Mouse (Mus musculus) kidney, postnatal 25 days (tissue): ENCODE measurements around the gene Tnfrsf8.
"Not testable (repeated sequence)": the region's sequence is repeated elsewhere in the genome, so short reads cannot be mapped to it uniquely, and the experiment has no call there.

Source experiments
- DNase-seq, 2 experiments: peaks; one replicate each; pipeline ENCODE4 v3.0.0; 2021; ENCODE audit warnings: mixed read lengths in 2 of 2

Tnfrsf8 gene

GRCm38 (mm10) chr4:145314836-145315467 is at the start of gene Tnfrsf8:
Tnfrsf8 (minus strand) TSS chr4:145315164.
- DNase-seq: no peak

- not testable (repeated sequence) for DNase-seq
Observed at GRCm38 (mm10) chr4:145361635-145362034, 46.7 kb upstream of the Tnfrsf8 start.

DNA sequence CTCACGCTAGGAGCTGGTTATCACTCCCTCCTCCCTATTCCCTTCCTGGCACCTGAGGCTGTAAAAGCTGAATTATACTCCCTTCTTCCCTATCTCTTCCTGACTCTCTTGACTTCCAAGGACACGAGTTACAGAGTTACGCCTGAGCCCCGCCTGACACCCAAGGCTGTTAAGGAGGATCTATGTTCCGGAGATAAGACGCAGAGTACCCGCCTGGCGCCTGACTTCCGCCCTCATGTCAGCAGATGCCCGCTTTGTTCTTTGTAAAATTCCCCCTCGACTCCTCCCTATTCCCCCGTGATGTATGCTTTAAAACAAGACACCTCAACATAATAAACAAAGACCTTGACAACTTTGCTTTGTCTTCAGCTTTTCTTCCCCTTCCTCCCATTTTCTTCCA is 46.1 kb upstream of the Tnfrsf8 start:
- no peak for DNase-seq

DNA sequence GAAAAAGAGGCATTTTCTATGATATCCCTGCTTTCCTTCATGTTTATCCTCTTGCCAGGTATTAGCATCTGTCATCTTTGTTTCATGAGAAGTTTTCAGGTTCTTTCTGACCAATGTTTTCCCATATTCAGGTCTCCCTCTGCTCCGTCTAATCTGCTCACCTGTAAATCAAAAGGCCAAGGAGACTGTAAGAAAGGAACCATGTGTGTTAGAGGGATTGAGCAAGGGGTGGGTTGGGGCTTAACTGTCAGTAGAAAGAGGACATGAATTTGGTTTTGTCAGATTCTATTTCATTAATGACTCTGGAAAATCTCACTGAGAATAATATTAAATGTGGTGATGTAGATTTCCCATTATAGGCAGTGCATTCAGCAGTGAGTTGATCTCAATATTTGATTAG is 45.6 kb upstream of the Tnfrsf8 start:
- DNase-seq: no peak

- no peak for DNase-seq
Observed at GRCm38 (mm10) chr4:145356234-145356633, 41.3 kb upstream of the Tnfrsf8 start.

GRCm38 (mm10) chr4:145353855-145354254 is 38.9 kb upstream of the Tnfrsf8 start:
- no peak for DNase-seq

DNA sequence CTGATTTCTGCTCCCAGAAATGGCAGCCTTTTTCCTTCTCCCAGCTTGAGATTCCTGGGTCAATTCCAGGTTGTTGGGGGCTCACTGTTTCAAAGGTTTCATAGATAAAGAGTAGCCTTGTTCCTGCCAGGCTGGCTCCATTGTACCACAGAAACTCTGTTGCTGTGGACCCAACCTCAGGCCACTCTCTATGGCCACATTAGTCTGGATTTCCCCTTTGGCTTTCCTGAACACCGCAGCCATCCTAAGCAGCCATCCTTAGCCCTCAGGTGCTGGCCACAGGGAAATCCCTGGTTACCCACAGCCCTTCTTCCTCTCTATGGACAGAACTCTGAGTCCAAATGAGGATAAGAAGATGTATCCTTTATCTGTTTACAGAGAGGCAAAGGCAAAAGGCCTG is 30.0 kb upstream of the Tnfrsf8 start:
- DNase-seq: no peak

- no peak for DNase-seq
Observed at GRCm38 (mm10) chr4:145341879-145342809, 27.2 kb upstream of the Tnfrsf8 start.

- no peak for DNase-seq
Observed at GRCm38 (mm10) chr4:145337906-145338858, 23.2 kb upstream of the Tnfrsf8 start.

DNA sequence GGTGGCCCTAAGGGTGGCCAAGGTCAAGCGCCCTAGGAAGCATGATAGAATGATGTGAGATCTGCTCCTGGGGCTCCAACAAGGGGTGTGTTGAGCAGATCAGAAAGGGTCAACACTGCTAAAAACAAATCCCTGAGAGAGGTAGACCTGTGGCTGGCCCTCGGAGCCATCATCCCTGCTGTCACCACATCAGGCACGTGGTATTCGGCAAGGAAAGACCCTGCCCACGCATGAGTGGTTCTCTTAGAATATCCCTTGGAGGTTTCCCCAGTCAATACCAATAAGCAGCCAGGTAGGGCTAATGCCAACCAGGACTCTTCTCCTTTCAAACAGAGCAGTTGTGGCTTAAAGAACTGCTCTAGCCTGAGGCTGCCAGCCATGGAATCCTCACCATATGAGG is 21.6 kb upstream of the Tnfrsf8 start:
- DNase-seq: no peak

DNA sequence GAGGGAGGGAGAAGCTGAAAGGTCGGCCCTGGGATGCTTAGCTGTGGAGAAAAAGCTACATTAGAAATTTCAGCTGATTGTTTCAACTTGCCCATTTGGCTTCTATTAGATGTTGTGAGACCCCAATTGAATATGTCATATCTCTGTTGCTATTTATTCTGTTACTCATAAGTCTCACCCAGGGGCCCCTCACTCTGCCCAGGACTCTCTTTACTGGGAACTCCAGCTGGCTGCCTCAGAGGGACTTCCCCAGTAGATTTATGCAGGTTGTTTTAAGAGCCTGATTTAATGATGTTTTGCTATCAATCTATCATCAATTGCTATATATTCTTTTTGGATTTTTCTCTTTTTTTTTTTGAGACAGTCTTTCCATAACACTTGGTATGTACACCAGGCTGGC is 21.1 kb upstream of the Tnfrsf8 start:
- no peak for DNase-seq

DNA sequence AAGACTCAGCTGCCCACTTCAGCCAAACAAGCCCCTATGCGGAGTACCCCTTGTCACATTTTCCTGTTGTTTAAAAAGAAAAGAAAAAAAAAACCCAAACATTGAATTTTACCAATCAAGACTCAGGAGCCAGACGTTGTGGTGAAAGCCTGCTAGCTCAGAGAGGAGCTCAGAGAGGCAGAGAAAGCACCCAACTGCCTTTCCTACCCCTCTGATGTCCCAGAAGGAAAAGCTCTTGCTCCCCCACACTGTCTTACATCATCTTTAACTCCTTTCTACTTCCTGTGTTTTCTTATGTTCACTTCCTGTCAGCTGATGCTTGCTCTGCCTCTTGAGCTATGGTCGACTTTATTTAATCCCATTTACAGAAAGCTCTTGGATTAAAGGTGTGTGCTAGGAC is 8.7 kb upstream of the Tnfrsf8 start:
- no peak for DNase-seq

GRCm38 (mm10) chr4:145322995-145323627 is 8.1 kb upstream of the Tnfrsf8 start:
- no peak for DNase-seq

DNA sequence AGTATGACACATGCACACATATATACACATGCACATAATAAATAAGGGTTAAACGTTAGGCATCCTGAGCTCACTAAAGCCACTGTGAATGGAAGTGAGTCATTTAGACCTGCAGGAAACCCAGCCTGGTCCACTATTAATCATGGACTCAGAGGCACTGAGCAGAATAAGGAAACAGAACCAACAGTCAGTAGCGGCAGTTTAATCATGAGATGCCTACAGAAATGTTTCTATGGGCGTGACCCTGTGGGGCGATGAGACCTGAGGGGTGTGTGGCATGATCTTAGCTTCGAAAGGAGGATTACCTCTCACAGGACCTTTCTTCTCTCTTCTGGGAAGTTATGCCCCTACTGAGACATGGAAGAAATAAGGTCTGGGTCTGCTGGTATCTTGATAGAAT is 7.2 kb upstream of the Tnfrsf8 start:
- DNase-seq: no peak

DNA sequence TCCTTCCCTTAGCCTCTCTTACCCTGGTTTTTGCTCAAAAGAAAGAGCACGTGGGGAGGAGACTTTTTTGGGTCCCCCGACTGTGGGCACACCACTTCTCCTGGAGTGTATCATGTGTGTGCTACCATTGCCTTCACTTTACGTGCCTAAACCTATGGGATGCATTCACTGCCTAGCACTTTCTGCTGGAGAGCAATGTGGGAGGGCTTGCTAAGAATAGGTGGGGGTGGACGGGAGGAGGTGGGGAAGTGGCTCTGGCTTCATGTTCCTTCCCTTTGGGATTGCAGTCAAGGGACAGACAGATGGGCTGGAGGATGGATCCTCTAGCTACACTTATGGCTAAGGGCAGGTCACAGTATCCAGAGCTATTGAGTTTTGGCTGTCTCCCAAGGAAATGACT is 5.7 kb upstream of the Tnfrsf8 start:
- no peak for DNase-seq

GRCm38 (mm10) chr4:145319274-145320226 is 4.6 kb upstream of the Tnfrsf8 start:
- peak; percentile 3 to 36 for DNase-seq

GRCm38 (mm10) chr4:145316708-145317107 is 1.7 kb upstream of the Tnfrsf8 start:
- DNase-seq: no peak

DNA sequence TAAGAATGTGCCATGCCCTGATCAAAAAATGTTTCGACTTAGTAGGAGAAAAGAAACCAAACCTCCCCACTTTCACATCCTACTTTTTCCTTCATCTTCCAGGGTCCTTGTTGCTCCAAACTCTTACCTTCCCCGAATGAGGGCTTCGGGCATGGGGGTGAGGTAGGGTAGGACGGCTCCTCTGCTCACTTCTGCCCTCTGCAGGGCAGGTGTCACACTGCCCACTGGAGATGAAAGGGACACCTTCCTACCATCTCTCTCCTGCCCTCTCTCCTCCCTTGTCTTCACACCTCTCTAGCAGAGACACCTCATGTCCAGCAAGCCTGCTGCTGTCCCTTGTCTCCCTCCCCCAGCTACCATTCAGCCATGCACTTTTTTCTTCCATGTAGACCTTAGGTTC is 998 bp downstream of the Tnfrsf8 start:
- DNase-seq: no peak

DNA sequence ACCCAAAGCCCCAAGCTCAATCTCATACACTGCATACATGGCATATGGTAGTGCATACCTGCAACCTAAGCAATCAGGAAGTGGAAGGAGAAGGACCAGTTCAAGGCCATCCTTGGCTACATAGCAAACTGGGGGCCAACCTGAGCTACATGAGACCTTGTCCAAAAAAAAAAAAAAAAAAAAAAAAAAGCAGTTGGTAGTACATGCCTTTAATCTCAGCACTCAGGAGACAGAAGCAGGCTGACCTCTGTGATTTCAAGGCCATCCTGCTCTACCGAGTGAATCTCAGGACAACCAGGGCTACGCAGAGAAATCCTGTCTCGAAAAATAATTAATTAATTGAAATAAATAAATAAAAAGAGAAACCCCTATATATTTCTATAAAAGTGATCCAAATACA is 1.7 kb downstream of the Tnfrsf8 start:
- no peak for DNase-seq

DNA sequence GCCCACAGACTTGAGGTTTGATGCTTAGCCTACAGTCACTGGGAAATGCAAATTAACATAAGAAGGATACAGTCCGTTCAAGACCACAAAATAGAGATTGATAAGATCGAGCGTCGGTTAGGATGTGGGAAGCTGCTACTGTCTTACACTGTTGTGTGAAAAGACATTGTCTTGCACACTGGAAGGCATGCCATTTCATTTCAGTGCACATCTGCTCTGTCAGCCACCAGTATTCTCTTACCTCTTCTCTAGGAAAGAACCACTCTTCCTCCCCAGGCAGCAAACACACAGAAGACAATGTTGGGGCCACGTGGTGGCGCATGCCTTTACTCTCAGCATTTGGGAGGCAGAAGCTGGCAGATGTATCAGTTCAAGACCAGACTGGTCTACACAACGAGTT is 2.4 kb downstream of the Tnfrsf8 start:
- no peak for DNase-seq

- DNase-seq: no peak
Observed at GRCm38 (mm10) chr4:145310859-145311258, 4.1 kb downstream of the Tnfrsf8 start.
